Mouse (Mus musculus) forebrain, embryonic 16.5 days (tissue): ENCODE results near the gene Setd2. TPM values are rescaled to one million over a fixed set of nuclear protein-coding genes. Genes with fewer than 3 reads are reported as not detected.

Experiments used
- ATAC-seq: fragments of 200-750 bp; cut with Nextera tagmentation; 2 replicates; pipeline ENCODE4 v1.8.0; 2017; ENCODE audit warnings: mild to moderate bottlenecking, moderate library complexity
- H3K27ac ChIP-seq: fragments of 300-500 bp; sonication (generic); 2 replicates; pipeline ENCODE4 v1.5.1; 2014; ENCODE audit warnings: low read length, control low read depth
- H3K27me3 ChIP-seq: fragments of 300-500 bp; sonication (generic); replicated peaks from 2 replicates; pipeline ENCODE4 v1.6.1; 2014; ENCODE audit warnings: low read length; ENCODE audit not compliant: control insufficient read depth, insufficient read depth
- H3K36me3 ChIP-seq: fragments of 300-500 bp; sonication (generic); 2 replicates; pipeline ENCODE4 v1.6.1; 2014; ENCODE audit not compliant: control insufficient read depth, insufficient read depth
- H3K4me1 ChIP-seq: fragments of 300-500 bp; sonication (generic); replicated peaks from 2 replicates; pipeline ENCODE4 v1.6.1; 2014; ENCODE audit warnings: low read length; ENCODE audit not compliant: control insufficient read depth, insufficient read depth
- H3K4me2 ChIP-seq: fragments of 300-500 bp; sonication (generic); 2 replicates; pipeline ENCODE4 v1.6.1; 2014; ENCODE audit warnings: mild to moderate bottlenecking, low read length, control low read depth
- H3K4me3 ChIP-seq: fragments of 300-500 bp; sonication (generic); replicated peaks from 2 replicates; pipeline ENCODE4 v1.5.1; 2014; ENCODE audit warnings: mild to moderate bottlenecking, low read length, control low read depth
- H3K9ac ChIP-seq: fragments of 300-500 bp; sonication (generic); replicated peaks from 2 replicates; pipeline ENCODE4 v1.6.1; 2014; ENCODE audit warnings: low read depth, low read length, control low read depth
- H3K9me3 ChIP-seq: fragments of 300-500 bp; sonication (generic); 2 replicates; pipeline ENCODE4 v1.6.1; 2016; ENCODE audit warnings: low read length; ENCODE audit not compliant: control insufficient read depth
- WGBS: fragments of 180-500 bp; shearing (Covaris S2); extraction: QIAGEN DNeasy Blood & Tissue Kit; methylation state at CpG from one replicate; pipeline ENCODE4 v1.1.7; 2014; 5-methylcytosine and 5-hydroxymethylcytosine counted together
- polyA plus RNA-seq: library from polyadenylated mRNA; unstranded; fragments of >200 nt; fragmentation: Nextera tagmentation; extraction: Ambion mirVana; gene quantifications from 2 replicates; pipeline ENCODE4 v1.2.1, GENCODE M21; 2015

Setd2 gene
- polyA plus RNA-seq, result 34.1 and 41.4 TPM in 2 replicates

GRCm38 (mm10) chr9:110532538-110533291, at the start of gene Setd2:
TSS of gene Setd2 (plus strand) at chr9:110532597.
- Histone ChIP-seq H3K9me3 (no peaks in the 10 kb centered on the region), H3K4me3 (peak within 1 kb of the TSS; percentile 76), H3K4me2 (peak within 1 kb of the TSS; percentile 83), H3K27me3 (no peaks in the 10 kb centered on the region), H3K9ac (peak within 1 kb of the TSS; percentile 88), H3K4me1 (peaks cover 27% of the 10 kb centered on the region), H3K36me3 (no peaks in the 10 kb centered on the region), H3K27ac (peak within 1 kb of the TSS; percentile 95)
- peak; percentile 57 for ATAC-seq
- under 1% methylated on average over 80 of the region's 109 CpGs for WGBS

GRCm38 (mm10) chr9:110488841-110489240, 43.6 kb upstream of the Setd2 start:
- Histone ChIP-seq H3K36me3 (no peaks in the 10 kb centered on the region), H3K4me1 (no peaks in the 10 kb centered on the region), H3K9ac (no peak overlapping the region), H3K27me3 (no peaks in the 10 kb centered on the region), H3K4me2 (no peak overlapping the region), H3K27ac (no peak overlapping the region), H3K9me3 (0 out of 2 replicates have a peak, but pooled peaks cover 5% of the 10 kb centered on the region), H3K4me3 (no peak overlapping the region)
- no peak for ATAC-seq
- WGBS, result 14% methylated on average over 4 of the region's 4 CpGs

GRCm38 (mm10) chr9:110490913-110491312, 41.5 kb upstream of the Setd2 start:
- 70% methylated on average over 5 of the region's 5 CpGs for WGBS
- Histone ChIP-seq H3K4me1 (no peaks in the 10 kb centered on the region), H3K4me2 (no peak overlapping the region), H3K4me3 (no peak overlapping the region), H3K9me3 (0 out of 2 replicates have a peak, but pooled peaks cover 5% of the 10 kb centered on the region), H3K36me3 (no peaks in the 10 kb centered on the region), H3K9ac (no peak overlapping the region), H3K27me3 (no peaks in the 10 kb centered on the region), H3K27ac (no peak overlapping the region)
- ATAC-seq, result no peak

- Histone ChIP-seq H3K9ac (no peak overlapping the region), H3K9me3 (no peaks in the 10 kb centered on the region), H3K4me1 (peaks cover under 1% of the 10 kb centered on the region; the same call in 1 of the 2 replicates), H3K4me2 (no peak overlapping the region), H3K36me3 (no peaks in the 10 kb centered on the region), H3K4me3 (no peak overlapping the region), H3K27me3 (no peaks in the 10 kb centered on the region), H3K27ac (no peak overlapping the region)
- no peak for ATAC-seq
- 58% methylated on average over 2 of the region's 2 CpGs for WGBS
Observed at GRCm38 (mm10) chr9:110525737-110526136, 6.7 kb upstream of the Setd2 start.

GRCm38 (mm10) chr9:110529002-110529737, 3.2 kb upstream of the Setd2 start:
- no peak overlapping the region for H3K27ac ChIP-seq
- no peaks in the 10 kb centered on the region for H3K9me3 ChIP-seq
- no peaks in the 10 kb centered on the region for H3K27me3 ChIP-seq
- no peak overlapping the region for H3K4me3 ChIP-seq
- peaks cover 12% of the 10 kb centered on the region for H3K4me1 ChIP-seq
- no peaks in the 10 kb centered on the region for H3K36me3 ChIP-seq
- no peak overlapping the region for H3K4me2 ChIP-seq
- 34% methylated on average over 9 of the region's 9 CpGs for WGBS
- no peak for ATAC-seq
- H3K9ac ChIP-seq, result no peak overlapping the region

GRCm38 (mm10) chr9:110530650-110531049, 1.7 kb upstream of the Setd2 start:
- Histone ChIP-seq H3K4me2 (no peak overlapping the region), H3K4me1 (peaks cover 24% of the 10 kb centered on the region), H3K9me3 (no peaks in the 10 kb centered on the region), H3K27me3 (no peaks in the 10 kb centered on the region), H3K4me3 (no peak overlapping the region), H3K36me3 (no peaks in the 10 kb centered on the region), H3K9ac (no peak overlapping the region), H3K27ac (no peak overlapping the region)
- ATAC-seq, result no peak
- WGBS, result 68% methylated on average over 3 of the region's 3 CpGs

- H3K36me3 ChIP-seq, result no peaks in the 10 kb centered on the region
- ATAC-seq, result no peak
- H3K27me3 ChIP-seq, result no peaks in the 10 kb centered on the region
- H3K27ac ChIP-seq, result no peak overlapping the region; the same call in none of the 2 replicates
- 28% methylated on average over 6 of the region's 6 CpGs for WGBS
- peak overlapping the region; percentile 61 for H3K4me2 ChIP-seq
- H3K4me3 ChIP-seq, result peak overlapping the region; percentile 76
- H3K9ac ChIP-seq, result peak overlapping the region; percentile 88
- H3K9me3 ChIP-seq, result no peaks in the 10 kb centered on the region
- peaks cover 27% of the 10 kb centered on the region for H3K4me1 ChIP-seq
Observed at GRCm38 (mm10) chr9:110531151-110531791, 1.1 kb upstream of the Setd2 start.

- no peaks in the 10 kb centered on the region for H3K9me3 ChIP-seq
- H3K4me1 ChIP-seq, result peaks cover 27% of the 10 kb centered on the region
- H3K27ac ChIP-seq, result peak overlapping the region; percentile 95
- H3K4me2 ChIP-seq, result peak overlapping the region; percentile 61
- peak; percentile 99 for ATAC-seq
- WGBS, result under 1% methylated on average over 46 of the region's 53 CpGs
- no peaks in the 10 kb centered on the region for H3K27me3 ChIP-seq
- H3K9ac ChIP-seq, result peak overlapping the region; percentile 88
- no peaks in the 10 kb centered on the region for H3K36me3 ChIP-seq
- peak overlapping the region; percentile 76 for H3K4me3 ChIP-seq
Observed at GRCm38 (mm10) chr9:110531914-110532489, 395 bp upstream of the Setd2 start.

GRCm38 (mm10) chr9:110533645-110534044, 1.2 kb downstream of the Setd2 start:
- 35% methylated on average over 5 of the region's 5 CpGs for WGBS
- Histone ChIP-seq H3K27me3 (no peaks in the 10 kb centered on the region), H3K36me3 (no peaks in the 10 kb centered on the region), H3K4me1 (peaks cover 27% of the 10 kb centered on the region), H3K4me3 (peak overlapping the region; percentile 76), H3K9ac (peak overlapping the region; percentile 88), H3K27ac (no peak overlapping the region), H3K4me2 (peak overlapping the region; percentile 83), H3K9me3 (no peaks in the 10 kb centered on the region)
- no peak for ATAC-seq
